ENCODE assay signal across 10 mouse cellular contexts in the genomic region with DNA sequence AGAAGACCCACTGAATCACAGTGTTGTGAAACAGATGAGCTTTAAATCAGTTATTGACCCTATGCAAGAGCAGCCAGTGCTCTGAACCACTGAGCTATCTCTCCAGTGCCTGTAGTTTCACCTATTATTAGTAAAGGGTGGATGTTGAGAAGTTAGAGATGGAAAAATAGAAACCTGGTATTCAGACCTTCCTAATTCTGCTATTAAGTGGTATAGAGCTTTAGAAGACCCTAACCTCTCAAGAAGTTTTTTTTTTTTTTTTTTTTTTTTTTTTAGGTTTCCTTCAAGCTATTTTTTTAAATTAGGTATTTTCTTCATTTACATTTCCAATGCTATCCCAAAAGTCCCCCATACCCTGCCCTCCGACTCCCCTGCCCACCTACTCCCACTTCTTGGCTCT. TPM values are rescaled to one million over a fixed set of nuclear protein-coding genes. Genes with fewer than 3 reads are reported as not detected.
DNase-seq lines count a peak whose midpoint lies in the region; ATAC-seq and TF ChIP-seq lines count a peak whose summit lies in the region.
"Had no signal": no experiment of that assay in that cellular context is flagged by ENCODE, and none has a peak within 500 bp of the region (broad histone marks: within the 10 kb centered on the region; RNA-seq: fewer than 3 reads in every experiment).

No protein-coding gene starts in this region.

- H3K4me3 ChIP-seq in erythroblast, embryonic 14.5 days (replicated peaks), result peak overlapping the region; percentile 98
- H3K4me3 ChIP-seq in neural tube, embryonic 11.5 days (ENCODE audit: low read depth, low read length), result peak overlapping the region; percentile 56
- H3K4me3 ChIP-seq in liver, embryonic 12.5 days, result peak overlapping the region; percentile 78
- no peak overlapping the region for H3K4me3 ChIP-seq in stomach, postnatal 0 days (ENCODE audit: low read depth, low read length)

- no peak for DNase-seq in neural tube, embryonic 11.5 days (ENCODE audit: low spot score)
- no peak for DNase-seq in neural tube, embryonic 10.5 days (ENCODE audit: extremely low spot score, low spot score)
- no peak for DNase-seq in stomach, postnatal 0 days (ENCODE audit: low spot score)
- DNase-seq in adipocyte (ENCODE audit: low spot score), result no peak
- no peak for DNase-seq in spleen, postnatal 4 days (ENCODE audit: low spot score in 2 of 2)

- H3K36me3 ChIP-seq in erythroblast, embryonic 14.5 days (ENCODE audit: control insufficient read depth), result peaks cover 58% of the 10 kb centered on the region
- no peaks in the 10 kb centered on the region; the same call in 1 of the 2 replicates for H3K36me3 ChIP-seq in neural tube, embryonic 11.5 days (ENCODE audit: control insufficient read depth, insufficient read depth, low read length)
- peaks cover 41% of the 10 kb centered on the region for H3K36me3 ChIP-seq in liver, embryonic 12.5 days
- H3K36me3 ChIP-seq in stomach, postnatal 0 days (ENCODE audit: control insufficient read depth, insufficient read depth, low read length), result no peaks in the 10 kb centered on the region; the same call in 1 of the 2 replicates

- H3K27me3 ChIP-seq in erythroblast, embryonic 14.5 days (ENCODE audit: control insufficient read depth), result no peaks in the 10 kb centered on the region
- no peaks in the 10 kb centered on the region for H3K27me3 ChIP-seq in neural tube, embryonic 11.5 days (ENCODE audit: control insufficient read depth, insufficient read depth, low read length)
- H3K27me3 ChIP-seq in liver, embryonic 12.5 days (replicated peaks), result no peaks in the 10 kb centered on the region
- H3K27me3 ChIP-seq in stomach, postnatal 0 days (ENCODE audit: control insufficient read depth, insufficient read depth, low read length), result no peaks in the 10 kb centered on the region

- no peak overlapping the region for H3K9ac ChIP-seq in neural tube, embryonic 11.5 days (ENCODE audit: low read length)
- H3K9ac ChIP-seq in liver, embryonic 12.5 days, result peak overlapping the region; percentile 82
- H3K9ac ChIP-seq in stomach, postnatal 0 days (ENCODE audit: low read length), result no peak overlapping the region

- no peak for ATAC-seq in erythroblast, adult 5-6 weeks (replicated peaks; ENCODE audit: low FRiP score, poor library complexity, severe bottlenecking)
- ATAC-seq in neural tube, embryonic 11.5 days (ENCODE audit: insufficient read depth, low FRiP score, low TSS enrichment), result no peak
- ATAC-seq in liver, embryonic 12.5 days, result no peak
- ATAC-seq in stomach, postnatal 0 days (ENCODE audit: low FRiP score, low TSS enrichment), result no peak

- 84% methylated on average over 1 of the region's 1 CpGs for WGBS in neural tube, embryonic 11.5 days
- 86% methylated on average over 1 of the region's 1 CpGs for WGBS in liver, embryonic 12.5 days (ENCODE audit: insufficient replicate concordance)
- 91% methylated on average over 1 of the region's 1 CpGs for WGBS in stomach, postnatal 0 days

- H3K9me3 ChIP-seq in erythroblast, embryonic 14.5 days (ENCODE audit: control insufficient read depth, low read length), result no peaks in the 10 kb centered on the region
- H3K9me3 ChIP-seq in neural tube, embryonic 11.5 days (ENCODE audit: control insufficient read depth, low read length), result no peaks in the 10 kb centered on the region
- H3K9me3 ChIP-seq in liver, embryonic 12.5 days (replicated peaks), result no peaks in the 10 kb centered on the region
- H3K9me3 ChIP-seq in stomach, postnatal 0 days (ENCODE audit: control insufficient read depth, low read length), result no peaks in the 10 kb centered on the region

- TF ChIP-seq EP300 in stomach, postnatal 0 days (optimal IDR thresholded peaks at IDR 0.05), result no peak

- H3K27ac ChIP-seq in neural tube, embryonic 11.5 days (ENCODE audit: low read depth, low read length), result no peak overlapping the region
- peak overlapping the region; percentile 86 for H3K27ac ChIP-seq in liver, embryonic 12.5 days
- H3K27ac ChIP-seq in stomach, postnatal 0 days (replicated peaks), result no peak overlapping the region

- no peak for TF ChIP-seq CTCF in stomach, postnatal 0 days (IDR thresholded peaks at IDR 0.05; ENCODE audit: low read depth)

- peak overlapping the region; percentile 57 for H3K4me2 ChIP-seq in neural tube, embryonic 11.5 days (ENCODE audit: low read depth)
- H3K4me2 ChIP-seq in liver, embryonic 12.5 days, result peak overlapping the region; percentile 80
- peak overlapping the region; percentile 86; the same call in 1 of the 2 replicates for H3K4me2 ChIP-seq in stomach, postnatal 0 days (replicated peaks; ENCODE audit: low read depth)

- H3K4me1 ChIP-seq in erythroblast, embryonic 14.5 days (ENCODE audit: control insufficient read depth), result peaks cover 83% of the 10 kb centered on the region
- peaks cover 16% of the 10 kb centered on the region for H3K4me1 ChIP-seq in neural tube, embryonic 11.5 days (ENCODE audit: control insufficient read depth, insufficient read depth, low read length)
- H3K4me1 ChIP-seq in liver, embryonic 12.5 days, result peaks cover 72% of the 10 kb centered on the region
- H3K4me1 ChIP-seq in stomach, postnatal 0 days (replicated peaks; ENCODE audit: control insufficient read depth, insufficient read depth), result peaks cover 3% of the 10 kb centered on the region; the same call in 1 of the 2 replicates

RNA-seq across cellular contexts. Expression of a gene that starts 5.6 kb away (rescaled TPM):
- polyA plus RNA-seq in erythroblast, embryonic 14.5 days (2012), result 1.3 and 1.5 TPM in 2 replicates
- 20.8 and 28.2 TPM in 2 replicates for total RNA-seq in erythroblast, adult 5-6 weeks (2015; ENCODE audit: low replicate concordance)
- 46.0 and 52.7 TPM in 2 replicates for total RNA-seq in erythroblast, adult 5-6 weeks (2017; ENCODE audit: low replicate concordance)
- polyA plus RNA-seq in neural tube, embryonic 11.5 days (2014; fragmentation: Nextera tagmentation; extraction: Ambion mirVana), result 134 and 137 TPM in 2 replicates
- 32.8 and 33.4 TPM in 2 replicates for polyA plus RNA-seq in liver, embryonic 12.5 days (2016; fragmentation: Nextera tagmentation; extraction: Ambion mirVana)
- polyA plus RNA-seq in stomach, postnatal 0 days (2015; fragmentation: Nextera tagmentation; extraction: Ambion mirVana), result 20.0 and 21.5 TPM in 2 replicates

RNA-seq across cellular contexts. Expression of a gene that starts 6.7 kb away (rescaled TPM):
- polyA plus RNA-seq in erythroblast, embryonic 14.5 days (2012), result 1.0 and 1.1 TPM in 2 replicates
- total RNA-seq in erythroblast, adult 5-6 weeks (2015; ENCODE audit: low replicate concordance), result 616 and 623 TPM in 2 replicates
- 920 and 955 TPM in 2 replicates for total RNA-seq in erythroblast, adult 5-6 weeks (2017; ENCODE audit: low replicate concordance)
- polyA plus RNA-seq in neural tube, embryonic 11.5 days (2014; fragmentation: Nextera tagmentation; extraction: Ambion mirVana), result 0.82 and 1.1 TPM in 2 replicates
- polyA plus RNA-seq in liver, embryonic 12.5 days (2016; fragmentation: Nextera tagmentation; extraction: Ambion mirVana), result 14.5 and 15.6 TPM in 2 replicates
- 0.04 TPM in 2 replicates for polyA plus RNA-seq in stomach, postnatal 0 days (2015; fragmentation: Nextera tagmentation; extraction: Ambion mirVana)
- total RNA-seq: left cerebral cortex, adult 8-10 months had no signal
- polyA plus RNA-seq: frontal cortex, adult 2 months had no signal

RNA-seq across cellular contexts. Expression of a gene that starts 9.2 kb away (rescaled TPM):
- polyA plus RNA-seq in erythroblast, embryonic 14.5 days (2012), result 0.02 and 0.07 TPM in 2 replicates
- 1.3 and 2.9 TPM in 2 replicates for total RNA-seq in erythroblast, adult 5-6 weeks (2015; ENCODE audit: low replicate concordance)
- 1.3 and 3.9 TPM in 2 replicates for total RNA-seq in erythroblast, adult 5-6 weeks (2017; ENCODE audit: low replicate concordance)
- polyA plus RNA-seq in neural tube, embryonic 11.5 days (2014; fragmentation: Nextera tagmentation; extraction: Ambion mirVana), result 17.0 and 17.9 TPM in 2 replicates
- 8.2 and 8.3 TPM in 2 replicates for polyA plus RNA-seq in liver, embryonic 12.5 days (2016; fragmentation: Nextera tagmentation; extraction: Ambion mirVana)
- 9.1 and 10.1 TPM in 2 replicates for polyA plus RNA-seq in stomach, postnatal 0 days (2015; fragmentation: Nextera tagmentation; extraction: Ambion mirVana)
